Mouse (Mus musculus): ENCODE data around the gene Otop3.

Otop3 gene

GRCm38 (mm10) chr11:115393721-115394325 is 59.3 kb downstream of the Otop3 start:
- DNase-seq (ENCODE audit: low spot score), result no peak

All from layer of hippocampus, adult 11-12 months (tissue).